Mouse (Mus musculus) thymus, postnatal 14 days (tissue): ENCODE data around the gene Frmd8.
"Not testable (repeated sequence)": the region's sequence is repeated elsewhere in the genome, so short reads cannot be mapped to it uniquely, and the experiment has no call there.

Source experiments
- DNase-seq: peaks from one replicate; pipeline ENCODE4 v3.0.0; 2021

The Frmd8 gene

DNA sequence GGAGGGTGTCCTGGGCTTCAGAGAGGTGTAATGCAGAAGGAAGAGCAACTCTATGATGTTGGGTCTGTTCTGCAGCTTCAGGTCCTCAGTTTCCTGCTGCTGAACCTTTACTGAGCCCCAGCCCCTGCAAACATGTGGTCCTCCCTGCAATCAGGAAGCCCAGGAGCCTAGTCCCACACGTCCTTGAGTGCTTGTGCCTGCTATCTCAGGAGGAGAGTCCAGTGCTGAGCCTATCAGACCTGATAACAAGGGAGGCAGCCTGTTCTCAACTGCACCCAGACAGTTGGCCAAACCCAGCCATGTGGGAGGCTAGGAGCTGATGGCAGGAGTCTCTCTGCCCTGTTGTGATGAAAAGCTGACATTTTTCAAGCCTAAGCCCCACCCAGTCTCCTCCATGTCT, 8.9 kb upstream of the Frmd8 start:
- DNase-seq, result no peak

DNA sequence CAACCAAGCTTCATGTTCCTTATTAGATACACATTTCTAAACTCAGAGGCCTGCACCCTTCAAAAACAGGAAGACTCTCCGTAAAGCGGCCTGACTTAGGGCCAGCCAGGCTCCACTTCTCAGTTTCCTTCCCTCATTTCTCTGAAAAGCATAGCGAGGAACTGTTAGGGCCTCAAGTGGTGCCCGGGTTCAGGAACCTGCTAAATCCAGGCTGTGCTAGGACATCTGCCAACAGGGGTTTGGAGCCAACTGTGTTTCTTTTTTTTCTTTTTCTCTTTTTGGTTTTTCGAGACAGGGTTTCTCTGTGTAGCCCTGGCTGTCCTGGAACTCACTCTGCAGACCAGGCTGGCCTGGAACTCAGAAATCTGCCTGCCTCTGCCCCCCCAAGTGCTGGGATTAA, 7.0 kb upstream of the Frmd8 start:
- DNase-seq, result not testable (repeated sequence)

DNA sequence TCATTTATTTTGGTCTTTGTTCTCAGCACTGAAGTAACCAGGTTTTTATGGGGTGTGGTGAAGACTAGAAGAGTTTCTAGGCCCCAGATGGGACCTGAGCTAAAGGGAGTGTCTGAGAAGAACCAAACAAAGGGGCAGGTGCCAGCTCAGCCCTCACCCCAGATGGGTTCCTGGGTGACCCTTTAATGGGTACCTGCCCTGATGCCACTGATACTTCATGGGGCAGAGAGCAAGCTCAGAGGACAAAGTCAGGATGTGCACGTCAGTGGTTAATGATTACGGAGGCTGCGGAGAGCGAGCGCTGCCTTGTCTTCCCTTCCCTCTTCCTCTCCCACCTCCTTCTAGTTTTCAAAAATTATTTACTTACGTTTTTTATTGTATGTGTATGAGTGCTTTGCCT, 6.1 kb upstream of the Frmd8 start:
- DNase-seq, result no peak

DNA sequence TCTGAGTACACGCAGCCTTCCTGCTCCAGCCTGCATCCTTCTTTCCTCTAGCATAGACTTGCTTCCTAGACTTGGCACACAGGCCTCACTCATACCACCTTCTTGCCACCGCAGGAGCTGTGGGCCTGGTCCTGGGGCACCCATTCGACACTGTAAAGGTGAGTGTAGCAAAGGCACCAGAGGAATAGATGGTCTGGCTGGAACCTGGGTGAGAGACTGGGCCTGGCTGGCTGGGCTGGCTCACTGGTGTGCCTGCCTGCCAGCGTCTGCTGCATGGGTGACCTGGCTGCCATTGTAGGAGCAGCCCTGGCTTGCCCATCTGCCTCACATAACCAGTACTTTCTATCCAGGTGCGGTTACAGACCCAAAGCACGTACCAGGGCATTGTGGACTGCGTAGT, 4.7 kb upstream of the Frmd8 start:
- no peak for DNase-seq

DNA sequence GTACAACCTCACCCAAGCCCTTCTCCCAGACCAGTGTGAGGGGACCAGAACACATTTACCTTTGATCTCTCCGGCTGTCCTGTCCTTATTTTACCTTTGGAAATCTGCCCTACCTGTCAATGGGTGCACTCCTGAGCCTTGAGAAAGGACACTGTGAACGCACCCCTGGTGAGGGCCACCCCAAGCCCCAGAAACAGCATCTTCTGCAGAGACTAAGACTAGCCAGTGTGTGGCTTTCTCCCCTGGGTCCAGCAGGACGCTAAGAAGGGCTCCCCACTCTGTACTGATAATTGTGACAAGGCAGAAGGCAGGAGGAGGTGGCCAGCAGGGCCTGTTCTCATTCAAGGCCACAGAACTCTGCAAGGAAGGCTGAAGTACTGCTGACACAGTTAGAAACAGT, 3.8 kb upstream of the Frmd8 start:
- DNase-seq, result no peak

DNA sequence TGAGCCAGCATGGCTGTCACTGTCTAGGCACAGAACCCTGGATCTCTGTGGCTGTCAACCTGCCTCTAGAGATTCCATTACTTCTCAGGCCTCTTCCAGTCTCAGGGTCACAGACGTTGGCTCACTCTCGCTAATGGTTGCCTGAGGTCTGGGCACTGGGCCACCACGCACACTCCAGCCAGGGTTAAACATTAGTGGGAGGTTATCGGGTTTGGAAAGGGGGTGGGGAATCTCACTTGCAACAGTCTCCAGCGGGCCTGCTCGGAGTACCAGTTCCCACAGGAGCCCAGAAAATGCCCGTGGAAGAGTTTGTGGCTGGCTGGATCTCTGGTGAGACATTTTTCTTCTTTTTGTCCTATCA, 3.3 kb upstream of the Frmd8 start:
- no peak for DNase-seq

DNA sequence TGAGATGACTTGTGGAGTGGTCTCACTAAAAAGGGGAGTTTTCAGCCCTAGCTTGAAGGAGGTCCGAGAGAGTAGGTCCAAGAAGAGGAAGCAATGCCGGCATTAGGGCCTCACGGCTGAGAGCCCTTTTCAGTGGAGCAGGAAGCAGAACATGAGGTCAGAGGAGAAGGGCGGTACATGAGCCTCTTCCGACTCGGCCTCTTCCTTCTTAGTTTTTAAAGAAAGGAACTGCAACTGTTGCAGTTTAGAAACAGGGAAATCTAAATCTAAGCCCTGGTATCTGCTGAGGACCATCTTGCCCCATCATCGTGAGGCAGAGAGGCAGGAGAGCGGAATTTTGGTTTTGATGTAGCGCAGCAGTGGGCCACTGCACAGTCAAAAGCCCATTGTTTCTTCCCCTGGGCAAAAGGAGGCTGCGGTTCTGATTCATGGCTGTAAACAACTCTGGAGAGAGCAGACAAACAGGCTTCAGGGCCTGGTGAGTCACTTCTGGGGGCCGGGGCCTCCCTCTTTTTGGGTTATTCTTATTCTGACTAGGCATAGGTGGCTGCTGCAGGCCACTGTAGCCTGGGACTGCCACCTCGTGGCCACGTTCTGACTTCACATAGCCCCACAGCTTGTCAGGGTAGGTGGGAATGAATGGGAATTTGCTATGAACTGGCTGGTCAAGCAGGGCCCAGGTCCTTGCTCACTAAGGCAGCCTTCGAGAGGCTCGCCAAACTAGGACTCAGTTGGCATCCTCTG, 2.7 kb upstream of the Frmd8 start, which contains the start of gene Slc25a45:
Slc25a45 (plus strand) TSS at position 191 of the 744 bp plus-strand sequence.
- DNase-seq, result peak; percentile 84

DNA sequence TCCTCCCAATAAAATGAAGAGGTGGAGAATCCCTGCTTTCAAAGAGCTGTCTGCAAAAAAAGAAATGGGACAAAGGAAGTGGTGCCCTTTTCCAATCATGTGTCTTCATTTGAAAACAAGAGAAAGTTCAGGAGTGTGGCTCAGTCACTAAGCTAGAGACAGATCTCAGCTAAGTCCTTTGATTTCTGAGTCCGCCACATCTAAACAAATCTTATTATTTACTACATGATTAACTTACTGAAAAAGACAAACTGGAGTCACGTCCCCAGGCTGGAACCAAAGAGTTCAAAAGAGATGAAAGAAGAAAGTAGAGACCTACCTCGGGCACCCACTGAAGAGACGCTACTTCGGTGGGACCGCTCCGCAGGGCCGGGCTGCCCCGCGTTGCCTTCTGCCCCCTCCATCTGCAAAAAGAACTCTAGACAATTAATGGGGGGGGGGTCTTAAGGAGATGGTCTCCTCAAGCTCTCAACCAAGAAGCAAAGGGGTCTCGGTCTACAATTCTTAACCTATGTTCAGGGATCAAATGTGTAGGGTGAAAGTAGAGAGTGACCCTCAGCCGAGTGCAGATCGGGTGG, 594 bp downstream of the Frmd8 start:
- no peak for DNase-seq

DNA sequence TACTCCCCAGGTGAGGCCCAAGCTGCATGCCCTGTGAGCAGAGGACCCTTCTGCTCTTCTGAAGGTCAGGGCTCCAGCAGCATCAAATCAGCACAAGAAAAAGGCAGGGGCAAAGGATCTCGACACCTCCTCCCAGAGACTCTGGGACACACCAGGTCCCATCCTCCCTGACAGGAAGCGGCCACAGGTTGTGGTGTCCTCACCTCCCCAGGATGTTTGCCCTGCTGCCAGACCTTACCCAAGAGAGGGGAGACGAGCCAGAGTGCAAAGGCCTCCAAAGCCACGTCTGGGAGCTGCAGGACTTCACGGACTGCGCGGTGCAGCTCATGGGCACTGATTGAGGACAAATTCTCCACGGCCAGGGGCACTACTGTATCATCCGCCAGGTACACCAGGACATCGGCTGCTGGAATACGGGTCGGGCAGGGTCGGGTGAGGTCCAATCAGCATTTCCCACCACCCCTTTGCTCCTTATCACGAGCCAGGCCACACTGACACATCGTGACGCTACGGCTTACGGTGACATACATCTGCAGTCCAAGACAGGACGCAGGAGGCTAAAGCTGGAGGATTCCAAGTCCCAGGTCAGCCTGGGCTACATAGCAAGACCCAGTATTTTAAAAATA, 2.0 kb downstream of the Frmd8 start:
- peak; percentile 47 for DNase-seq

DNA sequence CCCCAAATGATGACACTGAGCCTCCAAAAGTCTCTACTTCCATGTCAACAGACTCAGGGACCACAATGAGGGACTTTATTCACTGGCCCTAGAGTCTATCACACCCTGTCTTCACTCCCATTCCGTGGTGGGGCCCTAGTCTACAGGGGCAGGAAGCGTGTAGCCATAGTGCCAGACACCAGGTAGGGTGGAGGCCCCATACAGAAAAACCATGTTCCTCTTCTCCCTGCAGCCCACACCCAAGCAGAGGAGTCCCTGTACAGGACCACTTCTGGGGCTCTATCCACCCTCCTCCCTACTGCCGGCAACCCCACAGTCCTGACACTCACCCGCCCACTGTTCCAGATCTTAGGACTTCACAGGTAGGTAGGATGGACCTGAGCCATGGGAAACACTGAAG, 2.5 kb downstream of the Frmd8 start:
- DNase-seq, result peak; percentile 57

DNA sequence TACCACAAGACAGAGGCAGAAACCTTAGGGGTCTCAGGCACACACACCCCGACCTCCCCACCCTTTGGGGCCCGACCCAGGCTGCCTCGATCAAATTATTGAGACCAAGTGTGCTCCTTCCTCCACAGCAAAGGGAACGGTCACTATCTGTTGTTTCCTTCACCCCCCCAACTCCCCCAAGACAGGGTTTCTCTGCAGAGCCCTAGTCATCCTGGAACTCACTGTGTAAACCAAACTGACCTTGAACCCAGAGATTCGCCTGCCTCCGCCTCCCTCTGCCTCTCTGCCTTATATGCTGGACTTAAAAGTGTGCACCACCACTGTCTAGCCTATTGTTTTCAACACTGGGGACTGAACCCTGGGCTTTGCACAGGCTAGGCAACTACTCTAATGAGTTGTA, 3.4 kb downstream of the Frmd8 start:
- DNase-seq, result no peak

DNA sequence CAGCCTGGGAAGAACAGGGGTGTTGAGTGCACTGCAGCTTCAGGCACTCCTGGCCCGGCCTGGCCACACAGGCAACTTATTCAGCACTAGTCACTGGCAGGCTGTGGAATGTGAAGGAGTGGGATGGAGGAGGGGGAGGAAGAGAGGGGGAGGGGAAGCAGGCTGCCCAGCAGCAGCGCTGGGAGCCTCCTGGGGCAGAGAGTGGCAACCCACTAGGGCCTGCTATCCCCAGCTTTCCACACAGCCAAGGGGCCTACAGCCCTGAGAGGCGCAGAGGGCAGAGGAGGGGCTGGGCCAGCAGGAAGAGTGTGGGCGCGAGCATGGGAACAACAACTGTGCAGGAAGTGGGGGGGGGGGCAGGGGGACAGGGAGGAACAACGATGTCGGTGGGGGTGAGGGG, 3.8 kb downstream of the Frmd8 start:
- peak; percentile 83 for DNase-seq

DNA sequence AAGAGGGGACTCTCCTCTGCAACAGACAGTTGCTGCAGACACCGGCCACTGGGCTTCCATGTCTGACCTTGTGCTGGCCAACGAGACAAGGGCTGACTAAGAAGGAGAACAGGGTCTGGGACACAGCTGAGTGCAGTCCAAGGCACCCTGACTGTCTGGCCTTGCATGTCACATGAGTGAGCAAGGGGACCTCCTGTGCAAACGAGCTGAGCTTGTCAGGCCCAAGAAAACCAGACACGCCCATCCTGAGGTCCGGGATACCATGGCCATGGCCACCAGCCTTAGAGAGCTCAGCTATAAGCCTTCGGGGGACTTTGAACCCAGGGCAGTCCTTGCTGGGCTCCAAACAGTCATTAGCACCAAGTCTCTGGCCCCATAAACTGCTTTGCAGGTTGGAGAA, 7.0 kb downstream of the Frmd8 start:
- no peak for DNase-seq

DNA sequence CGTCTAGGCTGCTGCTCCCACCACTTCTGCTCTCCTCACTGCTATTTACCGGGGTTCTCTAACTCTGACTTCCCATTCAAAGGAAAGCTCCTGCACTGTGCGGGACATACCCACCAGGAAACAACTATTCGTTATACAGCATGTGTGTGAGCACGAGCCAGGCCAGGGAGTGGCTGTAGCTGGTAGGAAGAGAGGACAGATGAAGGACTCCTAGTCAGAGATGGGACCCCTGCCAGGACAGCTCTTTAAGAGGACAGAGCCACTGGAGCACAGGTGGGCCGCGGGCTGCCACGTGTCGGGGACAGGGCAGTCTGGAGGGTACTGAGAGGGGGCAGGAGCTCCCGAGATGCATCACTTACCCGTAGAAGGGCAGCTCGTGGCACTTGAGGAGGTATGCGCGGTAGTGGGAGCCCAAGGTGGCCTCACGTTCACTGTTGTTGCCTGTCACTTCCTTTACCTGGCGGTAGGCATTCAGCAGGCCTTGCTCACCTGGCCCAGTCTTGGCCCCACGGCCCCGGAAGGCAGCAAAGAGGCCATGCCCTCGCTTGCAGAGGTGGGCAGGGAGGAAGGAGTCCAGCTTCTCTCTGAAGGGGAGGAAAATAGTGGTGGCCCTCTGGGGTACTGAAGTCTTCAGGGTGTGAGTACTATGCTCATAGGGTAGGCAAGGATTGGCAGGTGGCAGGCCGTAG, 10.2 kb downstream of the Frmd8 start:
- DNase-seq, result no peak

DNA sequence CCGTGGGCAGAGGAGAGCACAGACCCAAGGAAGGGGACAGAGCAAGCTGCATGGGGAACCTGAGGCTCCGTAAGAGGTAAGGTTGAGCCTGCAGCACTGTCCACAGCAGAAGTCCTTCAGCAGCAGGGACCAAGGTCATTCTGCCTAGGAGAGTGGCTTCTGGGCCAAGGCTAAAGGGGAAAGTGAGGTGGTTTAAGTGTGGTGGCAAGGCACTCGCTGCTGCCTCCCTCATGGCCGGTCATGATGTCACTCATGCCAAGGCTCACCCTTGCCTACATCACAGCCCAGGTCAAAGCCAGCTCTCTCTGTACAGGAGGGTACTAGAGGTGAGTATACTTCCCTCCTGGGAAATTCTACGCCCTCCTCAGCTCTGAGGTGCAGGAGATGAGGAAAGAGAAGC, 11.3 kb downstream of the Frmd8 start:
- no peak for DNase-seq

DNA sequence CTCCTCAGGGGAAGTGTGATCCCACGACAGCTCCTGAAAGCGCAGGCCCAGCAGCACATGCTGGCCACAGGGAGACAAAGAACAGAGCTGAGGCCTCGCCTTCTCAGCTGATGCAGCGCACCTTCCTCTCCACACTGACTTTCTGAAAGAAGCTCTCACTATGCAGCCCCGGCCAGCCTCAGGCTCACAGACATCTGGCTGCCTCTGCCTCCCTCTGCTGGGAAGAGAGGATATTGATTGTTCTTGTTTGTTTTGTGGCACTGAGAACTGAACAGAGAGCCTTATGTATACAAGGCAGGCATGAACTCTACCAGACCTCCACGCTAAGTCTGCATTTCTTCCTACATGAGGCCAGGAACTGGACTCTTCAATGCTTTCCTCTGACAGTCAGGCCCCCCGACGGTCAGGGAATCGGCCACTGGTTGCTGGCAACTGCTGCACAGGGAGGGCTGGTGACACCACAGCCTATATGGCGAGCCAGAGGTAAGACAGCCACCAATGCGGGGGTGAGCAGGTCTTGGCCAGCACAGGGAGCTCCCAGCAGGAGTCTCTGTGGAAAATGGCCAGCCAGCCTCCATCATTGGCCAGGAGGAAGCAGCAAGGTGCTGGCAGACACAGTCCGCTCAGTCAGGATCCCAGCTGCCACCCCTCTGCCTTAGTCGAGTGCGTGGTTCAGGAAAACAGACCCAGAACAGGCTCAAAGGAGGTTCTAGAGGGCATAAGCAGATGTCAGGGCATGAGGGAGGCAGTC, 12.6 kb downstream of the Frmd8 start:
- DNase-seq, result no peak

DNA sequence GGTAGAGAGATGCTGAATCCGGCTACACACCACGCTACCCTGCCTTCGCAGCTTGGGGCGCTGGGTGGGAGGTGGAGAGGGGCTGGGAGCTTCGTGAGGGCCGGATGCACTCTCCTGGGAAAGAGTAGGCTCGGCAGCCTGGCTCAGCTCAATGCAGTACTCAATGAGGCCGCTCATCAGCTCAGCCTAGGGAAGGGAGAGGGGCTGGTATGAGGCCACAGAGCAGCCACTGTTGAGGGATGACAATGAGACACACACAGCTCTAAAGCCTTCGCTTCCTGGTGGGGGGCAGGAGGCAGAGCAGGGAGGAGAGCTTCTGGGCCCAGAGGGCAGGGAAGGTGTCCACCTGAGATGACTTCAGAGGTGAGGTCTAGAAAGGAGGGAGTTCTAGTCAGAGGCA, 18.5 kb downstream of the Frmd8 start:
- no peak for DNase-seq

DNA sequence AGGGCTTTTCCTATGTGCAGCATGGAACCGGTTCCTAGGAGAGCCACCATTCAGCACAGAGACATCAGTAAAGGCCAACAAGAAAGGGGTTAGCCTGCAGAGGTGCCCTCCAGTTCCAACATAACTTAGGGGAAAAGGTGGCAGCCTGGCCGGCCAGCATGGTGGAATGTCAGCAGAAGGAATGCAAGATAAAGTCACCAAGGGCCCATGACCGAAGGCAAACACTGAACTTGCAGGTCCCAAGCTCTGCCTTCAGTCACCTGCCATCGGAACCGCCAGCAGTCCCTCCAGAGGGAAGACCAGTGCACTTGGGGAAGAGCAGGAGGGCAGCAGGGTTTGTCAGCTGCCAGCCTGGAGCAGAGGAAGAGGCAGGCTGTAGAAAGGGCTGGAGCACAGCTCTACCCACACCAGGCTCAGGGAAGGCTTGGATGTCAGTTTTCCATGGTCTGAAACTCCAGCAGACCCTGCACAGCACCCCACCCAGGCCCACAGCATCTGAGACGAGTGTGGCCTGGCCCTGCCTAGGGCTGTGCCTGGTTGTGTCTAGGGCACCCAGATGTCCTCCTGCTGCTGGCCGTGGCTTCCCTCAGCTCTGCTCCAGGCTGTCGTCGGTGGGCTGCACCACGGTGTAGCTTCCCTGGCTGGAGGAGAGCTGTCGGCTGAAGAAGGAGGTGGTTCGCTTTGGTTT, 22.9 kb downstream of the Frmd8 start:
- no peak for DNase-seq

DNA sequence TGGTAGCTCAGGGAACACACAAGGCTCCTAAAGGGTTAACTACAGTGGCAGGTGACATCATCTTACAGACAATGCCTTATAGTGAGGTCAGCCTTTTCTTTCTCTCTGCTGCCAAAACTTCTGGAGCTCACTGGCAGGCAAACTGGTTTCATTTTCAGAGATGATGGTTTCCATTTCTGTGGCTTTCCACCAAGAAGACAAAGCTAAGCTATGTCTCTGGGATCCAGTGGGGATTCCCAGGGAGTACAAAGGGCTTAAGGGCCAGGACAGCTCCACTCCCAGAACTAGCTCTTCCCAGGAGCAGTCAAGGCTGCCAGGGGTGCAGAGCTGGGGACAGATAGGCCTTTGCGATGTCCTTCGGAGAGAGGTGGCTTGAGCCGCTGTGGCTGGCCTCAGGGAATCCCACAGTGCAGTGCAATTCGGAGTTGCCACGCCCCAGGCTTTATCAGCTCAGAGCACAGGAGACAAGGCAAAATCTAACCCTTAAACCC, 23.5 kb downstream of the Frmd8 start:
- DNase-seq, result no peak

DNA sequence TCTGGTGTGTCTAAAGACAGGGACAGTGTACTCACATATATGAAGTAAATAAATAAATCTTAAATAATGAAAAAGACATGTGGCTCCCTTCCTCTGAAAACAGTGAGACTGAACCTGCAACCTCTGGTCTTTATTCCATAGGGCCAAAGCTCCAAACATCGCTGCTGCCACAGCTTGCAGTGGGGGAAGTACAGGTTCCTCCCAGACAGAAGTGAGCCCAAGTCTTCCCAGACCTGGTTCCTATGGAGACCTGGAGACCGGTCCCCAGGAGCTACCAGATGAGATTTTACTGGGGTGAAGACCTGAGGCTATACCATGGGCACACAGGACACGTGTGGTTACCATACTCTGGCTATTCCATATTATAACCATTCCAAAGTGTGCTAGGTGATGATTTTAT, 24.2 kb downstream of the Frmd8 start:
- DNase-seq, result no peak

DNA sequence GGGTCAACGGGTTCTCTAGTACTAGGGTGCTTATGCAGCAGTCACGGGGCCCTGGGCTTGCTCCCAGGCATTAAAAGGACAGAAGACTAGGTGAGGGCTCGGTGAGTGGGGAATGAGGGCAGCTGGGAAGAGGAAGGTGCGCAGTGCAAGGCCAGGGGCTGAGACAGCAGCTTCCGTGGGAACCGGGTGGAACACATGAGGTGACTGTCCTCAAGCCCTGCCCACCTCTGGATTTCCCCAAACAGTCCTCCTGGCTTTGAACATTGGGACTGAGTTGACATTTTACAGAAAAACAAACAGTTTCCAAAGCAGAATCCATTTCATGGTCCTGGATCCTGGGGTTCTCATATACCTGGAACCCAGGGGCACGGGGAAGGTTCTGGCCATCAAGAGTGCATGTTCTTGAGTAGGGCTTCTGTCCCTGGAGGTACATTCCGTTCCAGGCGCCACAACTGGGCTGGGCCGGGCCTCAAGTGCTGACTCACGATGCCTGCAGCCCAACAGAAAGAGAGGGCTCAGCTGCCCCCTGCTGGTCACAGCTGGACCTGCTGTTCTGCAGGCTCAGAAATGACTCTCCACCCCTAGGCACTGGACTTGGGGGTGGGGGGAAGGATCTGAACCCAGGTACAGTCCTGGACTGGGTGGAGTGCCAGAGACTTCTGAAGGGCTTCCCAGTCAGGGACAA, 25.1 kb downstream of the Frmd8 start:
- DNase-seq, result peak; percentile 94
